Mouse (Mus musculus) liver, postnatal 0 days (tissue): ENCODE measurements at regions not wholly inside any gene's neighbourhood (a gene's known extent, or its start where the extent isn't known, plus 50 kb on each side); places are given as distances from the start of the nearest gene placed in this dataset.

Experiments
- CTCF ChIP-seq: sonication (generic); IDR thresholded peaks from 2 replicates; pipeline ENCODE4 v1.5.1; 2016; ENCODE audit warnings: antibody characterized with exemption, low read depth
- EP300 ChIP-seq: IDR thresholded peaks from 2 replicates; pipeline ENCODE4 v1.6.1; 2016; ENCODE audit warnings: antibody characterized with exemption, low read depth, mild to moderate bottlenecking

DNA sequence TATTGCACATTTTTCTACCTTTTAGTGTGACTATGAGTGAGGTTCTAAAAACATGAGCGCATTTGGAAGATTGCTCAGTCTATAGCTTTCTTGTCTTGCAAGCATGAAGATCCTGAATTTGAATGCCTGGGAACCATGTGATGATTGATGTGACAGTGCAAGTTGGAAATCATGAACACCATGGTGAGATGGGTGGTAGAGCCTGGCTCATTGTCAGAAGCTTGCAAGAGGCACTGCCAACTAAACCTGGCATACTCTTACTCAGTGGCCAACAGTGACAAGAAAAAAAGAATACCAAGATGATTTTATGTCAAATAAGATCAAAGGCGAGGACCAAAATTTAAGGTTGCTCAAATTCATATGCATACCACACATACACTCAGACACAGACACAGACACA, 188.1 kb upstream of the Tmprss15 start:
- TF ChIP-seq CTCF (no peak), EP300 (no peak)
